Mouse (Mus musculus) E14TG2a.4 (cell line): ENCODE measurements around the gene Bdh1.

Experiments
- CTCF ChIP-seq: conservative IDR thresholded peaks from 2 replicates; pipeline ENCODE4 v1.5.1; 2014; ENCODE audit warnings: low read length
- NANOG ChIP-seq: IDR thresholded peaks from 2 replicates; pipeline ENCODE4 v1.6.1; 2014; ENCODE audit warnings: borderline replicate concordance, low read length, mixed read lengths
- POU5F1 ChIP-seq: IDR thresholded peaks from 2 replicates; pipeline ENCODE4 v1.6.1; 2014; ENCODE audit warnings: low read length, borderline replicate concordance

DNA sequence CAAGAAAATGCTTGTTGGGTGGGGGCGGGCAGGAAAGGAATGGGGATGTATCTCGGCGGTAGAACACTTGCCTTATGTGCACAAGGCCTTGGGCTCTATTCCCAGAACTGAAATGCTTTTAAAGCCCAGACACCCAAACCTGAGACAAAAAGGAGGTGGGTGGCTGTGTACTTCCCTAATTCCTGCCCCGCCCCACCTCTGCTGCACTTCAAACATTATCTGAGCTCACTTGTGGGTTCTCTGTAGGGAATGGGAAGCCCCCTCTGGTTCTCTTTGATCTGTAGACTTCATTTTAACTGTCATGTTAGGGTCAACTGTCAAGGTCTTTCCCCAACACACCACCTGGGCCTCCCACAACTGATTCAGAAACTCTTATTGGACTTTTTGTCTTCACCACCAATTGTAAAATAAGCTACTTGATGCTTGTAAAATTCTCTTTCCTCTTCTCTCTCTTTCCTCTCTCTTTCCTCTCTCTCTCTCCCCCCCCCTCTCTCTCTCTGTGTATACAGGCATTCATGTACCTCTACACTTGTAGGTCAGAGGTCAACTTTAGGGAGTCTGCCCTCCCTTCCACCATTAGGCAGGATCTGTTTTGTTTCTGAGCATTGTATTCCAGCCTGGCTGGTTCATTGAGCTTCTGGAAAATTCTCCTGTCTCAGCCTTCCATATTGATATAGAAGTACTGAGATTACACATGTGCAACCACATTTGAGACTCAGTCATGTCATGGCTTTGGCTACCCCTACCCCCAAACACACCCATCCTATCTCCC lies 2.5 kb downstream of the Bdh1 start:
- TF ChIP-seq CTCF (no peak), NANOG (no peak), POU5F1 (no peak)
